11 mouse cellular contexts compared by ENCODE assay signal in genomic region chrX:166271489-166271888, GRCm38 (mm10). TPM values are rescaled to one million over a fixed set of nuclear protein-coding genes. Genes with fewer than 3 reads are reported as not detected.
A peak's percentile ranks its signal among the peaks of the same experiment; 100 is the strongest.
DNase-seq lines count a peak whose midpoint lies in the region; ATAC-seq and TF ChIP-seq lines count a peak whose summit lies in the region.
"Had no signal": no experiment of that assay in that cellular context is flagged by ENCODE, and none has a peak within 500 bp of the region (broad histone marks: within the 10 kb centered on the region; RNA-seq: fewer than 3 reads in every experiment).

No protein-coding gene starts in this region.

- no peak for TF ChIP-seq POLR2A in kidney, adult 2 months (IDR thresholded peaks at IDR 0.05; ENCODE audit: low read depth, low read length)

- no peak overlapping the region for H3K9ac ChIP-seq in forebrain, embryonic 15.5 days (replicated peaks)
- no peak overlapping the region for H3K9ac ChIP-seq in midbrain, embryonic 14.5 days (replicated peaks; ENCODE audit: low read length)
- H3K9ac ChIP-seq: liver, embryonic 15.5 days had no signal

- ATAC-seq in forebrain, embryonic 15.5 days (replicated peaks) = peak; percentile 80
- ATAC-seq in midbrain, embryonic 14.5 days (ENCODE audit: low FRiP score, low TSS enrichment) = peak; percentile 73; the same call in 1 of the 2 replicates

- no peak overlapping the region for H3K4me2 ChIP-seq in forebrain, embryonic 15.5 days (replicated peaks)
- no peak overlapping the region for H3K4me2 ChIP-seq in midbrain, embryonic 14.5 days (ENCODE audit: low read length)
- H3K4me2 ChIP-seq: liver, embryonic 15.5 days had no signal

- no peaks in the 10 kb centered on the region for H3K27me3 ChIP-seq in forebrain, embryonic 15.5 days
- H3K27me3 ChIP-seq in midbrain, embryonic 14.5 days (ENCODE audit: control insufficient read depth, insufficient read depth, low read length) = no peaks in the 10 kb centered on the region
- no peaks in the 10 kb centered on the region for H3K27me3 ChIP-seq in kidney, adult 2 months (replicated peaks; ENCODE audit: control insufficient read depth, insufficient read depth, low read length)
- H3K27me3 ChIP-seq: liver, embryonic 15.5 days had no signal

- no peaks in the 10 kb centered on the region for H3K36me3 ChIP-seq in forebrain, embryonic 15.5 days
- no peaks in the 10 kb centered on the region for H3K36me3 ChIP-seq in midbrain, embryonic 14.5 days (ENCODE audit: control insufficient read depth, insufficient read depth, low read length)
- no peaks in the 10 kb centered on the region for H3K36me3 ChIP-seq in kidney, adult 2 months (ENCODE audit: control insufficient read depth, insufficient read depth, low read length)
- H3K36me3 ChIP-seq: G1E; liver, embryonic 15.5 days had no signal

- DNase-seq in left cerebral cortex, adult 2 months (ENCODE audit: extremely low spot score in 1 of 2, low spot score in 2 of 2) = peak in 1 of 2 experiments; percentile 17
- no peak for DNase-seq in left cerebral cortex, postnatal 10 days (ENCODE audit: extremely low spot score in 1 of 2, low spot score in 2 of 2)
- DNase-seq in brain, embryonic 18.5 days (ENCODE audit: low read depth, low spot score) = peak; percentile 46
- DNase-seq in midbrain, embryonic 14.5 days = peak; percentile 71
- no peak for DNase-seq in adrenal gland, postnatal 10 days
- DNase-seq in kidney, adult 2 months = no peak
- DNase-seq in ovary, postnatal 14 days (ENCODE audit: low spot score) = no peak
- DNase-seq: kidney, postnatal 14 days had no signal

- no peak overlapping the region for H3K4me3 ChIP-seq in left cerebral cortex, adult 2 months
- no peak overlapping the region for H3K4me3 ChIP-seq in forebrain, embryonic 15.5 days
- no peak overlapping the region for H3K4me3 ChIP-seq in midbrain, embryonic 14.5 days (replicated peaks; ENCODE audit: low read depth, low read length)
- no peak overlapping the region for H3K4me3 ChIP-seq in kidney, adult 2 months (ENCODE audit: insufficient read depth, low read depth, low read length)
- H3K4me3 ChIP-seq: liver, embryonic 15.5 days had no signal

- peak overlapping the region; percentile 68; the same call in 1 of the 2 replicates for H3K27ac ChIP-seq in left cerebral cortex, adult 2 months
- H3K27ac ChIP-seq in forebrain, embryonic 15.5 days (replicated peaks) = peak overlapping the region; percentile 78
- 0 out of 2 replicates have a peak overlapping the region, but pooled peaks have one; percentile 63 for H3K27ac ChIP-seq in midbrain, embryonic 14.5 days (replicated peaks; ENCODE audit: low read depth, low read length)
- no peak overlapping the region for H3K27ac ChIP-seq in kidney, adult 2 months (ENCODE audit: insufficient read depth, low read depth, low read length)
- H3K27ac ChIP-seq: liver, embryonic 15.5 days had no signal

- intact Hi-C loops in left cerebral cortex, adult 2 months (cut with DNase I) = no loop called here
- intact Hi-C loops in left cerebral cortex, postnatal 10 days (cut with DNase I) = no loop called here

- WGBS in forebrain, embryonic 15.5 days = 19% methylated on average over 1 of the region's 1 CpGs
- 24% methylated on average over 1 of the region's 1 CpGs for WGBS in midbrain, embryonic 14.5 days
- 53% methylated on average over 1 of the region's 1 CpGs for WGBS in kidney, adult 2 months

- H3K9me3 ChIP-seq in forebrain, embryonic 15.5 days = no peaks in the 10 kb centered on the region
- H3K9me3 ChIP-seq in midbrain, embryonic 14.5 days (ENCODE audit: control insufficient read depth, low read length) = no peaks in the 10 kb centered on the region
- H3K9me3 ChIP-seq: G1E; liver, embryonic 15.5 days had no signal

- no peak for TF ChIP-seq CTCF in left cerebral cortex, adult 2 months (IDR thresholded peaks at IDR 0.05)
- TF ChIP-seq CTCF in kidney, adult 2 months (conservative IDR thresholded peaks at IDR 0.05; ENCODE audit: insufficient read depth, insufficient read length, low read depth, low read length) = no peak

- H3K4me1 ChIP-seq in forebrain, embryonic 15.5 days = peaks cover 17% of the 10 kb centered on the region
- peaks cover 6% of the 10 kb centered on the region for H3K4me1 ChIP-seq in midbrain, embryonic 14.5 days (ENCODE audit: control insufficient read depth, insufficient read depth, low read length)
- no peaks in the 10 kb centered on the region for H3K4me1 ChIP-seq in kidney, adult 2 months (ENCODE audit: control insufficient read depth, insufficient read depth, low read length)
- H3K4me1 ChIP-seq: liver, embryonic 15.5 days had no signal

RNA-seq across cellular contexts. Expression of gene Gpm6b, which starts 32.8 kb away (rescaled TPM):
- 100 to 1,000 TPM; 598 to 621 TPM for total RNA-seq in left cerebral cortex, adult 2 months (2021)
- 100 to 1,000 TPM; 752 to 763 TPM for total RNA-seq in left cerebral cortex, postnatal 10 days (2021)
- 424 and 441 TPM in 2 replicates for polyA plus RNA-seq in forebrain, embryonic 15.5 days (2015; fragmentation: Nextera tagmentation; extraction: Ambion mirVana)
- 227 and 249 TPM in 2 replicates for polyA plus RNA-seq in midbrain, embryonic 14.5 days (2014; fragmentation: Nextera tagmentation; extraction: Ambion mirVana)
- 10 to 100 TPM; 14.6 to 16.1 TPM for total RNA-seq in adrenal gland, postnatal 10 days (2021)
- 4.7 and 6.5 TPM in 2 replicates for polyA plus RNA-seq in kidney, adult 2 months (2012; rRNA removed)
- polyA plus RNA-seq: G1E had no signal

Comparison
In these comparisons a context has a peak if more than half of its experiments do, and no peak if none do; other contexts are left out.
1. DNase-seq: peak in brain, embryonic 18.5 days (single experiment) and midbrain, embryonic 14.5 days (single experiment); none in left cerebral cortex, postnatal 10 days (0 of 2), adrenal gland, postnatal 10 days (single experiment), kidney, adult 2 months (single experiment) and ovary, postnatal 14 days (single experiment).
2. RNA of gene Gpm6b, which starts 32.8 kb away (total RNA-seq): 752 to 763 TPM in left cerebral cortex, postnatal 10 days and 598 to 621 TPM in left cerebral cortex, adult 2 months; 14.6 to 16.1 TPM in adrenal gland, postnatal 10 days; every median in the first group is over 10 times any median in the second.